In the genomic region with DNA sequence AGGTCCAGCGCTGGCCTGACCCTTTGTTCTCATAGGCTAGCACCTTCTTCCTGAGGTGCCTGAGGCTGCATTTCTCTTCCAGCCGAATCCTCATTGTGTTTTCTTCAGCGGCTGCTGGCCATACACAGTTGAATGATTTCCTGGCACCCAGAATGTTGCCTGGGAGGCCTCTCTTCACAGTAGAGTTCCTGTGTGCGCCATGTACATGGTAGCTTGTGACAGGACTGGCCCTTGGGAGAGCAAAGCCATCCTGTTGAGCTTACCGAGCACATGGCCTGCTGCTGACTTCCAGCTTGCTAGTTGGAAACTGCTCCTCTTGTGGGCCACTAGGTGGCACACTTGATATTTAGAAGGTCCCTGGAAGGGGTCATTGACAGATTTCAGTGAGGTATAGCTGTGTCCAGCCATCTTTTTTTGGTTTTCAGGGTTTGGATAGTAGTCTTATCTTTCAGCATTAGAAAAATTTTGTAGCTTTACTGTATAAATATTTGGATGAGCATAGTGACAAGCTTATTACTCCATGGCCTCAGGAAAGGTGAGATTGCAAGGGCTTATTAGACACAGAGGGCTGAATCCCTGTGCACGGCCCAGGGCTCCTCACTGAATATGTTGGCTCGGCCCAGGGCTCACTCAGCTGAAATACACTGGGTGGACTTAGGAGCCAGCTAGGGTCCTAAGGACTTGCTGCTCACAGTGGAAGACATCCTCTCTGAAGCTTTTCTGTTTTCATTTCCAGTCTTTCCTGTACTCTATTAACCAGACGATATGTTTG, we compare ENCODE assay signal across 9 mouse cellular contexts. TPM values are rescaled to one million over a fixed set of nuclear protein-coding genes. Genes with fewer than 3 reads are reported as not detected.
DNase-seq lines count a peak whose midpoint lies in the region; ATAC-seq and TF ChIP-seq lines count a peak whose summit lies in the region.
"Had no signal": no experiment of that assay in that cellular context is flagged by ENCODE, and none has a peak within 500 bp of the region (broad histone marks: within the 10 kb centered on the region; RNA-seq: fewer than 3 reads in every experiment).

No protein-coding gene starts in this region.

- no peak overlapping the region for H3K4me2 ChIP-seq in intestine, postnatal 0 days (replicated peaks; ENCODE audit: low read depth)
- no peak overlapping the region for H3K4me2 ChIP-seq in stomach, postnatal 0 days (replicated peaks; ENCODE audit: low read depth)

- H3K27me3 ChIP-seq in intestine, postnatal 0 days (replicated peaks; ENCODE audit: control insufficient read depth, insufficient read depth, low read length) = no peaks in the 10 kb centered on the region
- H3K27me3 ChIP-seq in stomach, postnatal 0 days (ENCODE audit: control insufficient read depth, insufficient read depth, low read length) = no peaks in the 10 kb centered on the region

- peak; percentile 56 to 59 for DNase-seq in right cerebral cortex, postnatal 10 days (ENCODE audit: low spot score in 2 of 2)
- no peak for DNase-seq in right cerebral cortex, postnatal 25 days
- peak; percentile 81 for DNase-seq in brain, embryonic 14.5 days (ENCODE audit: low read depth)
- DNase-seq in lung, postnatal 10 days = peak; percentile 49
- no peak for DNase-seq in stomach, postnatal 0 days (ENCODE audit: low spot score)
- DNase-seq in urinary bladder, adult 18-20 months (ENCODE audit: low spot score in 2 of 2) = no peak

- H3K4me1 ChIP-seq in embryonic fibroblast, embryonic 13.5 days (ENCODE audit: control insufficient read depth, insufficient read depth, low read length) = no peaks in the 10 kb centered on the region
- H3K4me1 ChIP-seq in intestine, postnatal 0 days (replicated peaks; ENCODE audit: control insufficient read depth, insufficient read depth, low read length) = no peaks in the 10 kb centered on the region
- H3K4me1 ChIP-seq in stomach, postnatal 0 days (replicated peaks; ENCODE audit: control insufficient read depth, insufficient read depth) = no peaks in the 10 kb centered on the region

- no peak overlapping the region for H3K4me3 ChIP-seq in embryonic fibroblast, embryonic 13.5 days (ENCODE audit: insufficient read depth, low read length)
- no peak overlapping the region for H3K4me3 ChIP-seq in intestine, postnatal 0 days (ENCODE audit: low read depth, low read length)
- H3K4me3 ChIP-seq in stomach, postnatal 0 days (ENCODE audit: low read depth, low read length) = no peak overlapping the region

- no peak for TF ChIP-seq EP300 in stomach, postnatal 0 days (optimal IDR thresholded peaks at IDR 0.05)

- no peaks in the 10 kb centered on the region for H3K9me3 ChIP-seq in intestine, postnatal 0 days (ENCODE audit: control insufficient read depth)
- no peaks in the 10 kb centered on the region for H3K9me3 ChIP-seq in stomach, postnatal 0 days (ENCODE audit: control insufficient read depth, low read length)

- peak; percentile 79; the same call in 1 of the 2 replicates for TF ChIP-seq CTCF in brain, embryonic 14.5 days (IDR thresholded peaks at IDR 0.05; ENCODE audit: borderline replicate concordance, extremely low read depth, insufficient read depth, insufficient read length)
- peak; percentile 47; the same call in 1 of the 2 replicates for TF ChIP-seq CTCF in embryonic fibroblast, embryonic 13.5 days (IDR thresholded peaks at IDR 0.05; ENCODE audit: borderline replicate concordance, insufficient read depth, low read length)
- peak; percentile 84 for TF ChIP-seq CTCF in intestine, postnatal 0 days (IDR thresholded peaks at IDR 0.05; ENCODE audit: low read depth)
- peak; percentile 90 for TF ChIP-seq CTCF in stomach, postnatal 0 days (IDR thresholded peaks at IDR 0.05; ENCODE audit: low read depth)

- ATAC-seq in intestine, postnatal 0 days = 0 out of 2 replicates have a peak, but pooled peaks have one; percentile 28
- ATAC-seq in stomach, postnatal 0 days (ENCODE audit: low FRiP score, low TSS enrichment) = peak; percentile 67; the same call in 1 of the 2 replicates

- 75% methylated on average over 8 of the region's 8 CpGs for WGBS in intestine, postnatal 0 days
- 69% methylated on average over 8 of the region's 8 CpGs for WGBS in stomach, postnatal 0 days

- no peak overlapping the region for H3K27ac ChIP-seq in embryonic fibroblast, embryonic 13.5 days (ENCODE audit: insufficient read depth, low read length)
- no peak overlapping the region for H3K27ac ChIP-seq in intestine, postnatal 0 days (ENCODE audit: low read depth, low read length)
- no peak overlapping the region for H3K27ac ChIP-seq in stomach, postnatal 0 days (replicated peaks)

- no peak overlapping the region for H3K9ac ChIP-seq in intestine, postnatal 0 days (ENCODE audit: low read depth, low read length)
- H3K9ac ChIP-seq in stomach, postnatal 0 days (ENCODE audit: low read length) = no peak overlapping the region

- peaks cover 64% of the 10 kb centered on the region for H3K36me3 ChIP-seq in intestine, postnatal 0 days (ENCODE audit: control insufficient read depth, insufficient read depth)
- H3K36me3 ChIP-seq in stomach, postnatal 0 days (ENCODE audit: control insufficient read depth, insufficient read depth, low read length) = peaks cover 26% of the 10 kb centered on the region

- TF ChIP-seq POLR2A in brain, embryonic 14.5 days (IDR thresholded peaks at IDR 0.05; ENCODE audit: borderline replicate concordance, extremely low read depth, insufficient read depth, insufficient read length, poor library complexity, severe bottlenecking) = no peak
- no peak for TF ChIP-seq POLR2A in embryonic fibroblast, embryonic 13.5 days (IDR thresholded peaks at IDR 0.05; ENCODE audit: low read depth, low read length)

RNA-seq across cellular contexts. Expression of gene Banp, which starts 28.5 kb away (rescaled TPM):
- polyA plus RNA-seq in brain, embryonic 14.5 days (2012; rRNA removed) = 114 and 148 TPM in 2 replicates
- 32.1 and 38.9 TPM in 2 replicates for polyA plus RNA-seq in embryonic fibroblast, embryonic 13.5 days (2011; ENCODE audit: insufficient read length, low read depth, missing spikeins)
- polyA plus RNA-seq in intestine, postnatal 0 days (2015; fragmentation: Nextera tagmentation; extraction: Ambion mirVana) = 9.4 and 9.5 TPM in 2 replicates
- polyA plus RNA-seq in stomach, postnatal 0 days (2015; fragmentation: Nextera tagmentation; extraction: Ambion mirVana) = 9.0 and 10.0 TPM in 2 replicates

RNA-seq across cellular contexts. Expression of gene Car5a, which starts 33.3 kb away (rescaled TPM):
- polyA plus RNA-seq in brain, embryonic 14.5 days (2012; rRNA removed) = 0.14 and 0.44 TPM in 2 replicates
- 0.53 and 3.5 TPM in 2 replicates for polyA plus RNA-seq in embryonic fibroblast, embryonic 13.5 days (2011; ENCODE audit: insufficient read length, low read depth, missing spikeins)
- polyA plus RNA-seq in intestine, postnatal 0 days (2015; fragmentation: Nextera tagmentation; extraction: Ambion mirVana) = 10.1 and 11.1 TPM in 2 replicates
- polyA plus RNA-seq in stomach, postnatal 0 days (2015; fragmentation: Nextera tagmentation; extraction: Ambion mirVana) = 0.12 and 0.30 TPM in 2 replicates
- polyA plus RNA-seq: gonadal fat pad, adult 2 months had no signal

Comparison
In these comparisons a context has a peak if more than half of its experiments do, and no peak if none do; other contexts are left out.
1. DNase-seq: peak in right cerebral cortex, postnatal 10 days (2 of 2), brain, embryonic 14.5 days (single experiment) and lung, postnatal 10 days (single experiment); none in right cerebral cortex, postnatal 25 days (single experiment), stomach, postnatal 0 days (single experiment) and urinary bladder, adult 18-20 months (0 of 2).
2. Peak in every context shown above with its lines, with median percentiles within 50 percentile points of each other: CTCF ChIP-seq.